Mouse (Mus musculus) CH12.LX (cell line): ENCODE results near the gene Cdyl2. TPM values are rescaled to one million over a fixed set of nuclear protein-coding genes. Genes with fewer than 3 reads are reported as not detected.

ENCODE experiments used
- DNase-seq: peaks from one replicate; pipeline ENCODE4 v3.0.0-alpha.2; 2013; ENCODE audit errors: extremely low read depth
- H3K27ac ChIP-seq: 2 replicates; pipeline ENCODE4 v1.5.1; 2012; ENCODE audit warnings: low read depth, mild to moderate bottlenecking, control low read depth, moderate library complexity; ENCODE audit not compliant: insufficient read depth
- H3K27me3 ChIP-seq: replicated peaks from 2 replicates; pipeline ENCODE3; 2012; ENCODE audit warnings: inconsistent platforms
- H3K36me3 ChIP-seq, 2 experiments: replicated peaks in 1 of 2; 2 replicates each; pipeline versions ENCODE3 to v1.6.1; 2012; ENCODE audit warnings: inconsistent platforms in 1 of 2, low read length in 1 of 2, mild to moderate bottlenecking in 1 of 2, mixed read lengths in 1 of 2, moderate library complexity in 1 of 2; ENCODE audit not compliant: control insufficient read depth in 1 of 2, insufficient read depth in 1 of 2
- H3K4me1 ChIP-seq, 2 experiments: 2 replicates each; pipeline ENCODE4 v1.6.1; 2012; ENCODE audit warnings: inconsistent platforms in 1 of 2, moderate library complexity in 1 of 2; ENCODE audit not compliant: insufficient read depth in 2 of 2, control insufficient read depth in 1 of 2
- H3K4me2 ChIP-seq: 2 replicates; pipeline ENCODE4 v1.6.1; 2012; ENCODE audit warnings: low read depth, mild to moderate bottlenecking, control low read depth; ENCODE audit not compliant: poor library complexity, insufficient read depth, severe bottlenecking
- H3K4me3 ChIP-seq, 3 experiments: fragments of 150-350 bp in 1 of 3; sonication (generic) in 1 of 3; replicated peaks in 1 of 3; 2 replicates each; pipeline versions ENCODE3 to v1.5.1; 2011 to 2012; ENCODE audit warnings: low read depth in 2 of 3, low read length in 2 of 3, mild to moderate bottlenecking in 2 of 3, moderate library complexity in 2 of 3, control low read depth in 1 of 3, improper control_type of control experiment in 1 of 3, inconsistent platforms in 1 of 3, mixed read lengths in 1 of 3; ENCODE audit not compliant: poor library complexity in 1 of 3
- H3K79me2 ChIP-seq: replicated peaks from 2 replicates; pipeline ENCODE4 v1.6.1; 2012; ENCODE audit warnings: mild to moderate bottlenecking, moderate library complexity; ENCODE audit not compliant: control insufficient read depth, poor library complexity, insufficient read depth, severe bottlenecking; ENCODE audit errors: extremely low read depth
- H3K9ac ChIP-seq: 2 replicates; pipeline ENCODE4 v1.6.1; 2012; ENCODE audit warnings: low read depth, mild to moderate bottlenecking, control low read depth, moderate library complexity; ENCODE audit not compliant: insufficient read depth
- H3K9me3 ChIP-seq: replicated peaks from 2 replicates; pipeline ENCODE3; 2012; ENCODE audit warnings: low read length, inconsistent platforms, mixed read lengths
- BHLHE40 ChIP-seq: IDR thresholded peaks from 2 replicates; pipeline ENCODE4 v1.6.1; 2011; ENCODE audit warnings: mild to moderate bottlenecking, low read depth, low read length, improper control_type of control experiment
- CHD1 ChIP-seq: IDR thresholded peaks from 2 replicates; pipeline ENCODE4 v1.6.1; 2012; ENCODE audit warnings: low read depth, low read length, improper control_type of control experiment, inconsistent platforms
- CTCF ChIP-seq, 2 experiments: IDR thresholded peaks in 1 of 2; conservative IDR thresholded peaks in 1 of 2; 2 replicates each; pipeline ENCODE4 v1.5.1; 2011 to 2012; ENCODE audit warnings: low read depth in 2 of 2, low read length in 2 of 2, improper control_type of control experiment in 1 of 2, inconsistent platforms in 1 of 2, mild to moderate bottlenecking in 1 of 2, moderate library complexity in 1 of 2
- E2F4 ChIP-seq: IDR thresholded peaks from 2 replicates; pipeline ENCODE4 v1.6.1; 2011; ENCODE audit warnings: low read depth, low read length, improper control_type of control experiment; ENCODE audit not compliant: insufficient replicate concordance
- EP300 ChIP-seq: IDR thresholded peaks from 2 replicates; pipeline ENCODE4 v1.6.1; 2011; ENCODE audit warnings: low read length, improper control_type of control experiment
- ETS1 ChIP-seq: conservative IDR thresholded peaks from 2 replicates; pipeline ENCODE4 v1.6.1; 2012; ENCODE audit warnings: low read depth, mild to moderate bottlenecking, inconsistent platforms, low read length, improper control_type of control experiment, moderate library complexity
- HCFC1 ChIP-seq: IDR thresholded peaks from 2 replicates; pipeline ENCODE4 v1.6.1; 2012; ENCODE audit warnings: low read depth, mild to moderate bottlenecking, inconsistent platforms, low read length, improper control_type of control experiment
- IRF4 ChIP-seq: IDR thresholded peaks from 2 replicates; pipeline ENCODE4 v1.6.1; 2014; ENCODE audit warnings: low read depth, mild to moderate bottlenecking, inconsistent platforms, low read length, improper control_type of control experiment
- JUND ChIP-seq: conservative IDR thresholded peaks from 2 replicates; pipeline ENCODE4 v1.6.1; 2011; ENCODE audit warnings: low read depth, low read length, improper control_type of control experiment
- KAT2A ChIP-seq: IDR thresholded peaks from 2 replicates; pipeline ENCODE4 v1.6.1; 2012; ENCODE audit warnings: low read length, improper control_type of control experiment, inconsistent platforms; ENCODE audit not compliant: insufficient replicate concordance
- MAX ChIP-seq: IDR thresholded peaks from 2 replicates; pipeline ENCODE4 v1.6.1; 2011; ENCODE audit warnings: low read length, improper control_type of control experiment
- MAZ ChIP-seq: IDR thresholded peaks from 2 replicates; pipeline ENCODE4 v1.6.1; 2012; ENCODE audit warnings: low read depth, mild to moderate bottlenecking, inconsistent platforms, low read length, improper control_type of control experiment, moderate library complexity
- MEF2A ChIP-seq: IDR thresholded peaks from 2 replicates; pipeline ENCODE4 v1.6.1; 2014; ENCODE audit warnings: low read depth, mild to moderate bottlenecking, inconsistent platforms, low read length, improper control_type of control experiment, borderline replicate concordance
- MYC ChIP-seq: IDR thresholded peaks from 2 replicates; pipeline ENCODE4 v1.6.1; 2011; ENCODE audit warnings: low read depth, mild to moderate bottlenecking, improper control_type of control experiment, low read length
- NRF1 ChIP-seq: IDR thresholded peaks from 2 replicates; pipeline ENCODE4 v1.6.1; 2014; ENCODE audit warnings: low read depth, mild to moderate bottlenecking, inconsistent platforms, low read length, improper control_type of control experiment, moderate library complexity
- POLR2A ChIP-seq: IDR thresholded peaks from 2 replicates; pipeline ENCODE4 v1.6.1; 2011; ENCODE audit warnings: low read depth, mild to moderate bottlenecking, improper control_type of control experiment, low read length
- POLR2AphosphoS2 ChIP-seq: IDR thresholded peaks from 2 replicates; pipeline ENCODE4 v1.6.1; 2011; ENCODE audit warnings: low read depth, low read length, improper control_type of control experiment
- RAD21 ChIP-seq: IDR thresholded peaks from 2 replicates; pipeline ENCODE4 v1.6.1; 2011; ENCODE audit warnings: low read depth, mild to moderate bottlenecking, low read length, improper control_type of control experiment, moderate library complexity
- RCOR1 ChIP-seq: conservative IDR thresholded peaks from 2 replicates; pipeline ENCODE4 v1.6.1; 2012; ENCODE audit warnings: low read depth, mild to moderate bottlenecking, inconsistent platforms, low read length, improper control_type of control experiment
- SIN3A ChIP-seq: IDR thresholded peaks from 2 replicates; pipeline ENCODE4 v1.6.1; 2012; ENCODE audit warnings: low read length, improper control_type of control experiment, inconsistent platforms
- SMC3 ChIP-seq: IDR thresholded peaks from 2 replicates; pipeline ENCODE4 v1.6.1; 2011; ENCODE audit warnings: low read depth, low read length, improper control_type of control experiment
- TCF12 ChIP-seq: IDR thresholded peaks from 2 replicates; pipeline ENCODE4 v1.6.1; 2014; ENCODE audit warnings: low read depth, mild to moderate bottlenecking, inconsistent platforms, low read length, improper control_type of control experiment
- USF2 ChIP-seq: conservative IDR thresholded peaks from 2 replicates; pipeline ENCODE4 v1.6.1; 2011; ENCODE audit warnings: low read depth, low read length, improper control_type of control experiment
- dilution Hi-C: fragments of 300-500 bp; cut with MboI; formaldehyde crosslinking; loops from 2 replicates; pipeline ENCODE4 v1.14.3; 2020; ENCODE audit warnings: low sequenced_read_pairs; ENCODE audit not compliant: extremely low pct_unique_long_range_greater_than_20kb, extremely low pct_ligation_motif_present
- in situ Hi-C: fragments of 300-500 bp; cut with MboI; formaldehyde crosslinking; loops from 3 replicates; pipeline ENCODE4 v1.14.3; 2019; ENCODE audit warnings: low sequenced_read_pairs, low pct_ligation_motif_present, low pct_unique_long_range_greater_than_20kb, mixed read lengths
- polyA plus RNA-seq: library from polyadenylated mRNA; unstranded; fragments of >175 nt; gene quantifications from 2 replicates; pipeline ENCODE4 v1.2.1, GENCODE M21; 2012; ENCODE audit warnings: low read depth; ENCODE audit not compliant: insufficient read length
- total RNA-seq, 2 experiments: library from RNA; depleted of rRNA; stranded (reverse); fragments of 300-350 nt in 1 of 2; fragments of >200 nt in 1 of 2; gene quantifications; 2 replicates each; pipeline ENCODE4 v1.2.3; 2012 to 2014

Gene Cdyl2
- total and polyA plus RNA-seq, 3 experiments = 4.4 to 9.4 (median 6.9) TPM

DNA sequence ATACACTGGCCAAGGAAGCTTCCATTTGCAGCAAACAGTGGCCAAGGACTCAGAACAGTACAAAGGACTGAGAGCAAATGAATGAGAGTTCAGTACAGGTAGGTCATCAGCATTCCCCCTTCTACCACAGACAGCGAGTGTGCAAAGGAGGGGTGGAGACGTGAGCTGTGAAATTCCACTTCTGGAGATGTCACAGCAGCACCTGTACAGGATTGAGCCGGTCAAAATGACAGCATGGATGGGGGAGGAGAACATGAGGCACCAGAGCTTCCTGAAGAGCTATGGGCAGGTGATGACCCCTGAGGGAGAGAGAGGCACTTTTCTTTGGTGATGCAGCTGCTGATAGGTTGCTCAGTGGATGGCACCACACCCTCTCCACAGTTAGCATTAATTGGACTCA lies 25.3 kb downstream of the Cdyl2 start:
- in situ Hi-C loops = no loop called here
- no peak overlapping the region for H3K4me2 ChIP-seq
- DNase-seq = no peak
- TF ChIP-seq KAT2A (no peak), RCOR1 (no peak), E2F4 (no peak), IRF4 (no peak), HCFC1 (no peak), MAX (no peak), NRF1 (no peak), SMC3 (no peak), JUND (no peak), RAD21 (no peak)
- 0 out of 4 replicates have a peak, but pooled peaks cover 0 to 3% of the 10 kb centered on the region in 2 experiments for H3K4me1 ChIP-seq
- peaks cover 0 to 6% of the 10 kb centered on the region in 2 experiments for H3K36me3 ChIP-seq
- no peak overlapping the region for H3K9ac ChIP-seq
- H3K27me3 ChIP-seq = no peaks in the 10 kb centered on the region
- no peak overlapping the region for H3K27ac ChIP-seq
- dilution Hi-C loops = no loop called here
- H3K9me3 ChIP-seq = peaks cover 4% of the 10 kb centered on the region
- no peak overlapping the region for H3K4me3 ChIP-seq
- H3K79me2 ChIP-seq = no peaks in the 10 kb centered on the region

DNA sequence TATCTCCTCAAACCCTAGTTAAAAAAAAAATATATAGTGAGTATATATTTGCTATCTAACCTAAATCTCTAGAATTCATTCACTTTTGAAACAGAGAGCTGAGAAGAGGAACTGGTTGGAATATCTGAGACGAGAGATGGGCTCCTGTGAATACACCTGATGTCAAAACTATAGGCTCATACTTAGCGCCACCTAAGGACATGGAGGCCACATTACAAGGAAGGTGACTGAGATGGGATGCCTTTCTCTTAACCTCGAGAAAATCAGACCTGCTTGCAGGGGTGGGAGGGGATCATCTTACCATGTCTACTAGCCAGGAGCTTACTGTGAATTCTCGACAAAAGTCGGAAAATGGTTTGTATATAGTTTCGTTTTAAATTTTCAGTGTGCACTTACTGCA lies 30.3 kb downstream of the Cdyl2 start:
- Histone ChIP-seq H3K4me1 (0 out of 4 replicates have a peak, but pooled peaks cover 0 to 1% of the 10 kb centered on the region in 2 experiments), H3K27ac (no peak overlapping the region), H3K9ac (no peak overlapping the region), H3K4me3 (no peak overlapping the region), H3K36me3 (peaks cover 0 to 13% of the 10 kb centered on the region in 2 experiments), H3K9me3 (peaks cover 3% of the 10 kb centered on the region), H3K27me3 (no peaks in the 10 kb centered on the region), H3K79me2 (no peaks in the 10 kb centered on the region), H3K4me2 (no peak overlapping the region)
- in situ Hi-C loops = no loop called here
- TF ChIP-seq RAD21 (peak; percentile 21), NRF1 (no peak), IRF4 (no peak), CTCF (conservative IDR thresholded peaks at IDR 0.05 in 1 of 2, IDR thresholded peaks at IDR 0.05 in 1 of 2; ENCODE audit: low read depth in 2 of 2, low read length in 2 of 2) (peak in 1 of 2 experiments; percentile 53; a peak in 3 of 4 replicates), SMC3 (peak; percentile 7; the same call in 1 of the 2 replicates)
- dilution Hi-C loops = no loop called here
- DNase-seq = no peak

DNA sequence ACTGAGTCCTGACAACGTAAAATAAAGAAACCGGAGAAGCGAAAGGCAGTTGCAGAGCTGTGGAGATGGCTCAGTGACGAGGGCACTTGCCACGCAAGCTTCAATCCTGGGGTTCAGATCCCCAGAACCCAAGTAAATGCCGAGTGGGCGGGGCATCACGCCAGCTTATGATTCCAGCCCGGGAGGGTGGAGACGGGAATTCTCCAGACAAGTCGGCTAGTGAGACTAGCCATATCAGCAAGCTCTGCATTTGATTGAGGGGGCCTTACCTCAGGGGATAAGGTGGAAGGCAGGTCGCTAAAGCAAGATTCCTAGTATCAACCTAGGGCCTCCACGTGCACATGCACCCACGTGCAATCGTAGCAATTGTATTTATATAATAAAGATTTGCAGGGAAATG lies 39.9 kb downstream of the Cdyl2 start:
- Histone ChIP-seq H3K27ac (no peak overlapping the region), H3K4me1 (peaks cover 9 to 20% of the 10 kb centered on the region in 2 experiments), H3K4me3 (no peak overlapping the region), H3K79me2 (no peaks in the 10 kb centered on the region), H3K9ac (no peak overlapping the region), H3K36me3 (peaks cover 0 to 4% of the 10 kb centered on the region in 2 experiments), H3K4me2 (no peak overlapping the region), H3K9me3 (no peaks in the 10 kb centered on the region), H3K27me3 (no peaks in the 10 kb centered on the region)
- dilution Hi-C loops (no loop called here), in situ Hi-C loops (no loop called here)
- DNase-seq = no peak
- no peak for TF ChIP-seq RCOR1
- TF ChIP-seq POLR2AphosphoS2 = no peak
- no peak for TF ChIP-seq CHD1
- TF ChIP-seq MAZ = no peak
- no peak for TF ChIP-seq USF2
- TF ChIP-seq ETS1 = no peak
- no peak for TF ChIP-seq CTCF (conservative IDR thresholded peaks at IDR 0.05 in 1 of 2, IDR thresholded peaks at IDR 0.05 in 1 of 2; ENCODE audit: low read depth in 2 of 2, low read length in 2 of 2)
- no peak for TF ChIP-seq SMC3
- no peak for TF ChIP-seq IRF4
- no peak for TF ChIP-seq TCF12
- no peak for TF ChIP-seq MAX
- no peak for TF ChIP-seq MYC
- no peak for TF ChIP-seq SIN3A
- TF ChIP-seq KAT2A = no peak
- TF ChIP-seq RAD21 = no peak
- TF ChIP-seq MEF2A = no peak
- TF ChIP-seq NRF1 = no peak
- TF ChIP-seq POLR2A = no peak
- no peak for TF ChIP-seq EP300
- TF ChIP-seq BHLHE40 = no peak
